Mouse (Mus musculus): Measurements from ENCODE around the gene Zfc3h1. TPM values are rescaled to one million over a fixed set of nuclear protein-coding genes. Genes with fewer than 3 reads are reported as not detected.

Gene Zfc3h1
- polyA plus RNA-seq, 1 experiment, result 46.8 TPM

DNA sequence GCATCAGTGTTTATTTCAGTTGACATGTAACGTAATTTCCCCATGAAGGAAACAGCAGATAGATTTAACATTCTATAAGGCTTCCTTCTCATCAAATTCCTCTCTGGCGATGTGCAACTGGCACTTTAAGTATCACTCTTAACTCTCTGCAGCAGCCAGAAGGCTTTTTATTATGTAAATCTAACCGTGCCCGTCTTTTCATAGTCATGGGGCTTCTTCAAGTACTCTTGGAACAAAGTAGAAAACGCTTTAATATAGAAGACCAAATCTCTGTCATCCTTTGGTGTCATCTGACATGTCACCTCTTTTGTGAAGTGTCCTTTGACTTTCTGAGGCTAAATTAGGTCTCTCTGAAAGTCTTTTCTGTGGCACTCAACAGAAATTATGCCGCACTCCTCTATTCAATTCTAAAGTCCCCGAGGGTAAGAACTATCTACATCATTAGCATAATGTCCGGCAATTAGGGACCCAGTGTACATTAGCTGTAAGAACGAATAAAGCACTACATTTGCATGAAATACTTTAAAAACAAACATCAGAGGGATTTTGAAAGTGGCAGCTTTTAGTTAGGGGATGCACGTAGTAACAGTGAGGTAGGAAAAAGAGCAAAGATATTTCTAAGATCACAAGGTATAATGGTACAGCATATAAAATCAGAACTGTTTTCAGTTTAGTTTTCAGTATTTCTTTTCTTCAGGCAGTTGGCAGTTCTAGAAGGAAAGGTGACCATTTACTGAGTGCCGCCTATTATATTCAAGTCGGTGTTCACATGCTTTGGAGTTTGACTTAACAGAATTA, 1.7 kb upstream of the Zfc3h1 start:
- no peak for DNase-seq
- Histone ChIP-seq H3K36me3 (ENCODE audit: control insufficient read depth, insufficient read depth, low read length) (no peaks in the 10 kb centered on the region), H3K4me3 (ENCODE audit: control insufficient read depth, insufficient read depth, low read length) (no peak overlapping the region), H3K4me1 (replicated peaks; ENCODE audit: control insufficient read depth, insufficient read depth, low read length) (peaks cover 4% of the 10 kb centered on the region), H3K27ac (ENCODE audit: control insufficient read depth, insufficient read depth, low read length) (no peak overlapping the region), H3K27me3 (ENCODE audit: control insufficient read depth, insufficient read depth, low read length) (no peaks in the 10 kb centered on the region)
- TF ChIP-seq POLR2A (IDR thresholded peaks at IDR 0.05; ENCODE audit: control insufficient read depth, extremely low read depth, insufficient read depth, low read length, poor library complexity), result no peak
- no peak for TF ChIP-seq CTCF (IDR thresholded peaks at IDR 0.05; ENCODE audit: borderline replicate concordance, control insufficient read depth, extremely low read depth, insufficient read depth, low read length, poor library complexity)
- 65% methylated on average over 12 of the region's 12 CpGs for WGBS

DNA sequence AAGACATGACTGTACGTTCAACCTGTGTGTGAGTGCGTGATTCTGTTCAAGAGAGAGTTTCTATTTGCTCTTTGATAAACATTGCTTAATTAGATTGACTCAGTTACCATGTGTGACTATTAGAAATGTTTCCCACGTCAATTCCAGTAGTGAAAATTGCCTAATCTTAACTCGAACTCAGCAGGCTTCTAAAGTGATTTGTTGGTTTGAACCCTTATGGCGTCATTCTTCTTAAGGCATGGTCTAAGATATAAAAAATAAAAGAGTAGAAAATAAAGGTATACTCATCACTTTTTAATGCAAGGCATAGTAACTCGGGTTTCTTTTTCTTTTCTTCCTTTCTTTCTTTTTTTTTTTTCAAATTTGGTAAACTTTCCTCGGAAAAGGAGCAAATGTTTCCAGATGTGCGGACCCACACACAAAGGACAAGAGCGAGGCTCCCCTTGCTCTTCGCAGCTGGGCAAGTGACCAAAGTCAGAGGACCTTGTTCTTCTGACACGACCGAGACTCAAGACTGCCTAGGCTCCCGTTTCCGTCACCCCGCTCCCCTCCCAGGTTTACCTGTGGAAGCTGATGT, 1.0 kb upstream of the Zfc3h1 start:
- Histone ChIP-seq H3K36me3 (ENCODE audit: control insufficient read depth, insufficient read depth, low read length) (no peaks in the 10 kb centered on the region), H3K27ac (ENCODE audit: control insufficient read depth, insufficient read depth, low read length) (peak overlapping the region; percentile 64), H3K4me3 (ENCODE audit: control insufficient read depth, insufficient read depth, low read length) (peak overlapping the region; percentile 73), H3K27me3 (ENCODE audit: control insufficient read depth, insufficient read depth, low read length) (no peaks in the 10 kb centered on the region), H3K4me1 (replicated peaks; ENCODE audit: control insufficient read depth, insufficient read depth, low read length) (peaks cover 4% of the 10 kb centered on the region)
- 2% methylated on average over 15 of the region's 15 CpGs for WGBS
- TF ChIP-seq POLR2A (IDR thresholded peaks at IDR 0.05; ENCODE audit: control insufficient read depth, extremely low read depth, insufficient read depth, low read length, poor library complexity) (no peak), CTCF (IDR thresholded peaks at IDR 0.05; ENCODE audit: borderline replicate concordance, control insufficient read depth, extremely low read depth, insufficient read depth, low read length, poor library complexity) (no peak)
- DNase-seq, result no peak

DNA sequence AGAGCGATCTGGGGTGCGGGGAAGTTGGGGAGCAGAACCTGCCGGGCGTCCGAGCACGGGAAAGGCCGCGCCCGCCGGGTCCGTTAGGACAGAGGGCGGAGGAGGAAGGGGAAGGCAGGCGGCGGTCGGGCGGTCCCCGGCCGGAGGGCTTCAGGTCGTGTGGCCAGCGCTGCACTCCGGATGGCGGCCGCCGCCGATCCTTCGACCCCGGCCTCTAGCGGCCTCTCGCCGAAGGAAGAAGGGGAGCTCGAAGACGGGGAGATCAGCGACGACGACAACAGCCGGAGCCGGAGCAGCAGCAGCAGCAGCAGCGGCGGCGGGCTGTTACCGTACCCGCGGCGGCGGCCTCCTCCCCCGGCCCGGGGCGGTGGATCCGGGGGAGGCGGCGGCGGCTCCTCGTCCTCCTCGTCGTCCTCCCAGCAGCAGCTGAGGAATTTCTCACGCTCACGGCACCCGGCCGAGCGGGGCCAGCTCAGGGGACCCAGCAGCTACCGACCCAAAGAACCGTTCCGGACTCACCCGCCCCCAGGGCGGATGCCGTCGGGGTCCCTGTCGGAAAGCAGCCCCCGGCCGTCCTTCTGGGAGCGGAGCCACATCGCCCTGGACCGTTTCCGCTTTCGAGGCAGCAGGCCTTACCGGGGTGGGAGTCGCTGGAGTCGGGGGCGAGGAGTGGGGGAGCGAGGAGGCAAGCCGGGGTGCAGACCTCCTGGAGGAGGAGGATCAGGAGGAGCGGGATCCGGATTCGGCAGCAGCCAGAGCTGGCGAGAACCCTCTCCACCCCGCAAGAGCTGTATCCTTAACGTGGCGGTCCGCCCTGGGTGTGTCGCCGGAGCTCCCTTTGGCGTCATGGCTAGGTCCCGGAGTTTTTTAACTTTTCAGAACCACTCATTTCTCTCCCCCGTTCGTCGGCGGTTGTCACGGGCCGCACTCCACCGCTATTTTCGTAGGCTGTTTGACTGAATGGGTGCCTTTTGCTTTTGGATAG, 551 bp downstream of the Zfc3h1 start:
- Histone ChIP-seq H3K27me3 (ENCODE audit: control insufficient read depth, insufficient read depth, low read length) (no peaks in the 10 kb centered on the region), H3K4me3 (ENCODE audit: control insufficient read depth, insufficient read depth, low read length) (peak overlapping the region; percentile 90), H3K4me1 (replicated peaks; ENCODE audit: control insufficient read depth, insufficient read depth, low read length) (peaks cover 4% of the 10 kb centered on the region), H3K36me3 (ENCODE audit: control insufficient read depth, insufficient read depth, low read length) (peaks cover 7% of the 10 kb centered on the region), H3K27ac (ENCODE audit: control insufficient read depth, insufficient read depth, low read length) (peak overlapping the region; percentile 55)
- TF ChIP-seq CTCF (IDR thresholded peaks at IDR 0.05; ENCODE audit: borderline replicate concordance, control insufficient read depth, extremely low read depth, insufficient read depth, low read length, poor library complexity) (no peak), POLR2A (IDR thresholded peaks at IDR 0.05; ENCODE audit: control insufficient read depth, extremely low read depth, insufficient read depth, low read length, poor library complexity) (0 out of 2 replicates have a peak, but pooled peaks have one; percentile 21)
- peak; percentile 73 for DNase-seq
- under 1% methylated on average over 95 of the region's 101 CpGs for WGBS

DNA sequence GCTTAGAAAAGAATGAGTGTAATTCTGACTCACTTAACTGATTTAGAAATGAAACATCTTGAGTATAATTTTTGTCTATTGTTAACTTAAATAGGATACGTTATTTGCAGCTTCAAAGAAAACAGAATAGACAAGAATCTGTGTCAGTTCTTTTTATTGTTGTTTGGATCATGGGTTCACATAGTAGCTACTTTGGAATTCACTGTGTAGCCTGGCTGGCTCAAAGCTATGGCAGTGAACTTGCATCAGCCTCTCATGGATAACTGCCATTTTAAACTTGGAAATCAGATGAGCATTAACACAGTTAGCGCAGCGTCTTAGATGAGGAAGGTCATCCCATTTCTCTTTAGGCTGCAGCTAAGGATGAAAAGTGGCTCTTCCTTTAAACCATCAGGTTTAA, 3.1 kb downstream of the Zfc3h1 start:
- Histone ChIP-seq H3K27me3 (ENCODE audit: control insufficient read depth, insufficient read depth, low read length) (no peaks in the 10 kb centered on the region), H3K4me3 (ENCODE audit: control insufficient read depth, insufficient read depth, low read length) (no peak overlapping the region), H3K27ac (ENCODE audit: control insufficient read depth, insufficient read depth, low read length) (no peak overlapping the region), H3K36me3 (ENCODE audit: control insufficient read depth, insufficient read depth, low read length) (peaks cover 22% of the 10 kb centered on the region), H3K4me1 (replicated peaks; ENCODE audit: control insufficient read depth, insufficient read depth, low read length) (no peaks in the 10 kb centered on the region)
- WGBS, result 95% methylated on average over 3 of the region's 3 CpGs
- DNase-seq, result no peak
- TF ChIP-seq POLR2A (IDR thresholded peaks at IDR 0.05; ENCODE audit: control insufficient read depth, extremely low read depth, insufficient read depth, low read length, poor library complexity) (no peak), CTCF (IDR thresholded peaks at IDR 0.05; ENCODE audit: borderline replicate concordance, control insufficient read depth, extremely low read depth, insufficient read depth, low read length, poor library complexity) (no peak)

DNA sequence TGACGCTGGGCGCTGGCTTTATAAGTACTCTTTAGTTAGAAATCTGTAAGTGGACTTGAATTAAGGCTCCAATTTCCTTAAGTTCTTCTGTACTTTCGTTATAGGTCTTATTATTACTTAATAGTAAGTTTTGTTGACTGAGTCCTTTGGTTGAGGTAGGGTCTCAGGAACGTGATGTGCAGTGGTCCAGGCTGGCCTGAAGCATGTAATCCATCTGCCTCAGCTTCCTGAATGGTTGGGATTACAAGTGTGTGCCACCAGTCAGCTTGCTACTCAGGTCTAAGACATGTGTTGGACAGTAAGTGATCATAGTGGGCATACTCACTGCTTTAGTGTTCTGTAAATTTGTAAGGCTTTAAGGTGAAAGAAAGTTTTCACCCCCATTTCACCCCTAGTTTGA, 6.3 kb downstream of the Zfc3h1 start:
- Histone ChIP-seq H3K4me1 (replicated peaks; ENCODE audit: control insufficient read depth, insufficient read depth, low read length) (no peaks in the 10 kb centered on the region), H3K27me3 (ENCODE audit: control insufficient read depth, insufficient read depth, low read length) (no peaks in the 10 kb centered on the region), H3K36me3 (ENCODE audit: control insufficient read depth, insufficient read depth, low read length) (peaks cover 32% of the 10 kb centered on the region), H3K4me3 (ENCODE audit: control insufficient read depth, insufficient read depth, low read length) (no peak overlapping the region), H3K27ac (ENCODE audit: control insufficient read depth, insufficient read depth, low read length) (no peak overlapping the region)
- no peak for DNase-seq
- 96% methylated on average over 4 of the region's 4 CpGs for WGBS
- no peak for TF ChIP-seq CTCF (IDR thresholded peaks at IDR 0.05; ENCODE audit: borderline replicate concordance, control insufficient read depth, extremely low read depth, insufficient read depth, low read length, poor library complexity)
- TF ChIP-seq POLR2A (IDR thresholded peaks at IDR 0.05; ENCODE audit: control insufficient read depth, extremely low read depth, insufficient read depth, low read length, poor library complexity), result no peak

DNA sequence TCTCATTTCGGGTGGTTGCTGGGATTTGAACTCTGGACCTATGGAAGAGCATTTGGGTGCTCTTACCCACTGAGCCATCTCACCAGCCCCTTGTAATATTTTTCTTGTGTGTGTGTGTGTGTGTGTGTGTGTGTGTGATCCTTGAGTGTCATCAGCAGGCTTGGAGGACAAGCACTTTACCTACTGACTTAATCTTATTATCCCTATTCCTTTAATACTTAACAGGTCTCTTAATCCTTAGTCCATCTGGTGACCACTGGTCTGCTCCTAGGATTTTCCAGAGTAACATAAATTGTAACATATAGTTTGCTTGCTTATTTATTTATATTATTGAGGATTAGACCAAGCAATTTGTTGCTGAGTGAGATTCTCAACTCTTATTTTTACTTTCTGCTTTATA, 7.1 kb downstream of the Zfc3h1 start:
- Histone ChIP-seq H3K4me3 (ENCODE audit: control insufficient read depth, insufficient read depth, low read length) (no peak overlapping the region), H3K27ac (ENCODE audit: control insufficient read depth, insufficient read depth, low read length) (no peak overlapping the region), H3K27me3 (ENCODE audit: control insufficient read depth, insufficient read depth, low read length) (no peaks in the 10 kb centered on the region), H3K36me3 (ENCODE audit: control insufficient read depth, insufficient read depth, low read length) (peaks cover 33% of the 10 kb centered on the region), H3K4me1 (replicated peaks; ENCODE audit: control insufficient read depth, insufficient read depth, low read length) (no peaks in the 10 kb centered on the region)
- DNase-seq, result no peak
- TF ChIP-seq POLR2A (IDR thresholded peaks at IDR 0.05; ENCODE audit: control insufficient read depth, extremely low read depth, insufficient read depth, low read length, poor library complexity) (no peak), CTCF (IDR thresholded peaks at IDR 0.05; ENCODE audit: borderline replicate concordance, control insufficient read depth, extremely low read depth, insufficient read depth, low read length, poor library complexity) (no peak)
- 94% methylated on average over 1 of the region's 1 CpGs for WGBS
